Mouse (Mus musculus): ENCODE data around the gene Erich4. TPM values are rescaled to one million over a fixed set of nuclear protein-coding genes. Genes with fewer than 3 reads are reported as not detected.
"Not testable (repeated sequence)": the region's sequence is repeated elsewhere in the genome, so short reads cannot be mapped to it uniquely, and the experiment has no call there.

Erich4 gene
- polyA plus RNA-seq, 1 experiment from 2014 or later, result not detected

- Histone ChIP-seq H3K36me3 (ENCODE audit: control insufficient read depth, insufficient read depth, low read length) (no peaks in the 10 kb centered on the region), H3K4me1 (ENCODE audit: control insufficient read depth, insufficient read depth, low read depth, low read length) (no peaks in the 10 kb centered on the region), H3K27me3 (replicated peaks; ENCODE audit: control insufficient read depth, insufficient read depth, low read length) (no peaks in the 10 kb centered on the region), H3K9me3 (ENCODE audit: control insufficient read depth, low read length) (no peaks in the 10 kb centered on the region), H3K27ac (ENCODE audit: low read depth, low read length) (no peak overlapping the region), H3K9ac (ENCODE audit: low read depth, low read length) (no peak overlapping the region), H3K4me2 (ENCODE audit: low read length) (no peak overlapping the region), H3K4me3 (ENCODE audit: low read length) (no peak overlapping the region)
- WGBS, result 88% methylated on average over 5 of the region's 5 CpGs
- ATAC-seq, result no peak
Observed at GRCm38 (mm10) chr7:25575105-25575504, 40.6 kb downstream of the Erich4 start.

- not testable (repeated sequence) for H3K4me1 ChIP-seq (ENCODE audit: control insufficient read depth, insufficient read depth, low read depth, low read length); H3K27ac ChIP-seq (ENCODE audit: low read depth, low read length); H3K4me3 ChIP-seq (ENCODE audit: low read length); ATAC-seq; H3K9me3 ChIP-seq (ENCODE audit: control insufficient read depth, low read length); H3K4me2 ChIP-seq (ENCODE audit: low read length); H3K36me3 ChIP-seq (ENCODE audit: control insufficient read depth, insufficient read depth, low read length); H3K9ac ChIP-seq (ENCODE audit: low read depth, low read length); H3K27me3 ChIP-seq (replicated peaks; ENCODE audit: control insufficient read depth, insufficient read depth, low read length)
- WGBS, result 79% methylated on average over 5 of the region's 5 CpGs
Observed at GRCm38 (mm10) chr7:25573806-25574205, 41.9 kb downstream of the Erich4 start.

GRCm38 (mm10) chr7:25568721-25569120 is 47.0 kb downstream of the Erich4 start:
- WGBS, result 98% methylated on average over 7 of the region's 7 CpGs
- H3K27me3 ChIP-seq (replicated peaks; ENCODE audit: control insufficient read depth, insufficient read depth, low read length), result no peaks in the 10 kb centered on the region
- no peak overlapping the region for H3K9ac ChIP-seq (ENCODE audit: low read depth, low read length)
- no peaks in the 10 kb centered on the region for H3K9me3 ChIP-seq (ENCODE audit: control insufficient read depth, low read length)
- H3K4me2 ChIP-seq (ENCODE audit: low read length), result no peak overlapping the region
- no peaks in the 10 kb centered on the region for H3K4me1 ChIP-seq (ENCODE audit: control insufficient read depth, insufficient read depth, low read depth, low read length)
- H3K27ac ChIP-seq (ENCODE audit: low read depth, low read length), result no peak overlapping the region
- no peak for ATAC-seq
- H3K4me3 ChIP-seq (ENCODE audit: low read length), result no peak overlapping the region
- no peaks in the 10 kb centered on the region for H3K36me3 ChIP-seq (ENCODE audit: control insufficient read depth, insufficient read depth, low read length)

Other genes starting within 250 kb of the Erich4 start
- 0.54 and 0.90 TPM in 2 replicates for gene Cnfn, start 246.2 kb downstream of the Erich4 start, polyA plus RNA-seq (2015; fragmentation: Nextera tagmentation; extraction: Ambion mirVana)
- 12.4 TPM in 2 replicates for gene Lipe, start 217.2 kb downstream of the Erich4 start, polyA plus RNA-seq (2015; fragmentation: Nextera tagmentation; extraction: Ambion mirVana)
- gene Cxcl17, start 203.0 kb downstream of the Erich4 start, polyA plus RNA-seq (2015; fragmentation: Nextera tagmentation; extraction: Ambion mirVana), result 0.65 and 1.1 TPM in 2 replicates
- 0.59 and 1.6 TPM in 2 replicates for gene Ceacam1, start 138.3 kb downstream of the Erich4 start, polyA plus RNA-seq (2015; fragmentation: Nextera tagmentation; extraction: Ambion mirVana)
- gene Ceacam2, start 76.0 kb downstream of the Erich4 start, polyA plus RNA-seq (2015; fragmentation: Nextera tagmentation; extraction: Ambion mirVana), result 0.05 and 0.16 TPM in 2 replicates
- 51.4 and 52.0 TPM in 2 replicates for gene Dmac2, start 3.5 kb upstream of the Erich4 start, polyA plus RNA-seq (2015; fragmentation: Nextera tagmentation; extraction: Ambion mirVana)
- gene B3gnt8, start 10.8 kb upstream of the Erich4 start, polyA plus RNA-seq (2015; fragmentation: Nextera tagmentation; extraction: Ambion mirVana), result 0.89 and 1.1 TPM in 2 replicates
- 46.8 and 51.8 TPM in 2 replicates for gene Bckdha, start 43.1 kb upstream of the Erich4 start, polyA plus RNA-seq (2015; fragmentation: Nextera tagmentation; extraction: Ambion mirVana)
- gene Exosc5, start 43.3 kb upstream of the Erich4 start, polyA plus RNA-seq (2015; fragmentation: Nextera tagmentation; extraction: Ambion mirVana), result 39.5 and 42.9 TPM in 2 replicates
- 101 and 129 TPM in 2 replicates for gene Tmem91, start 59.3 kb upstream of the Erich4 start, polyA plus RNA-seq (2015; fragmentation: Nextera tagmentation; extraction: Ambion mirVana)
- gene B9d2, start 64.9 kb upstream of the Erich4 start, polyA plus RNA-seq (2015; fragmentation: Nextera tagmentation; extraction: Ambion mirVana), result 48.4 and 49.8 TPM in 2 replicates
- 0.63 and 1.2 TPM in 2 replicates for gene Tgfb1, start 71.1 kb upstream of the Erich4 start, polyA plus RNA-seq (2015; fragmentation: Nextera tagmentation; extraction: Ambion mirVana)
- 29.3 and 40.1 TPM in 2 replicates for gene Ccdc97, start 103.2 kb upstream of the Erich4 start, polyA plus RNA-seq (2015; fragmentation: Nextera tagmentation; extraction: Ambion mirVana)
- gene Hnrnpul1, start 138.9 kb upstream of the Erich4 start, polyA plus RNA-seq (2015; fragmentation: Nextera tagmentation; extraction: Ambion mirVana), result 32.3 and 37.6 TPM in 2 replicates
- gene Axl, start 172.8 kb upstream of the Erich4 start, polyA plus RNA-seq (2015; fragmentation: Nextera tagmentation; extraction: Ambion mirVana), result 18.1 and 25.5 TPM in 2 replicates
- 4.1 and 4.6 TPM in 2 replicates for gene Cyp2s1, start 201.0 kb upstream of the Erich4 start, polyA plus RNA-seq (2015; fragmentation: Nextera tagmentation; extraction: Ambion mirVana)

All from hindbrain, embryonic 16.5 days (tissue).